Mouse (Mus musculus): ENCODE results near the gene Nceh1. TPM values are rescaled to one million over a fixed set of nuclear protein-coding genes. Genes with fewer than 3 reads are reported as not detected.
"Not testable (repeated sequence)": the region's sequence is repeated elsewhere in the genome, so short reads cannot be mapped to it uniquely, and the experiment has no call there.

Nceh1 gene
- polyA plus RNA-seq, 1 experiment: 4.7 TPM

DNA sequence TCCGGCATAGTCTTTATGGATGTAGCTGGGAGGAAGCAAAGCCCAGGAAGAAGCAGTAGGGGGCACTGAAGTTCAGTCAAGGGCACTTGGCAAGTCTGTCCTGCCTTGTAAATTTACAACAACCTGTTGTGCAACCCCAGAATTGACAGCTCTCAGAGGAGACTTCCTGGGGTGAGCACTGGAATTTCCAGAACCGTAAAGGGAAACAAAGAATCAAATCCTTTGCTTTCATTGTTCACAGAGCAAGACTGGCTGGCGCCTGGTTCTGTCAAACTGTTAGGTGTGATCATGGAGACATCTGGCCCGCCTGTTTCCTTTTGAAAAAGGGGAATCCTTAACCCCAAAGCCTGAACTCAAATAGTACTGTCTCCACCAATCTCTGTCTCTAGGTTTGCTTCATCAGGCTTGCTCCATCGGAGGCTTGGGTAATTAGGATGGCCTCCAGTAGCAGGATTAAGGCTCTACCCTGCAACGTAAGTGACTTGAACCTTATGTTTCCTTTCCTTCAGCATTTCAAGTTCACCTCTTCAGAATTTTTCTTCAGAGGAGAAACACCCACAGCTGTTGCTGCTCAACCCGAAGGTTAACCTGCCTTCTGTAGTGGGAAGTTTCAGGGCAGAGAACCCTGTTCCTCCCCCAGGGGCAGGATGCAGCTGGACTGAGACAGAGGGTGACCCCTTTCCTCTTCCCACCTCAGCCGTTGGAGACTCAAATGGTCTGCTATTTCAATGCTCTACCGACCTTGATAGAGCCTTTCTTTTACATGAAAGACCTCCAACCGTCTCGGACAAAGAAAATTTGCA, 87.6 kb downstream of the Nceh1 start:
- peak; percentile 59 for DNase-seq (ENCODE audit: low read depth, low spot score)
- WGBS: 17% methylated on average over 11 of the region's 11 CpGs

DNA sequence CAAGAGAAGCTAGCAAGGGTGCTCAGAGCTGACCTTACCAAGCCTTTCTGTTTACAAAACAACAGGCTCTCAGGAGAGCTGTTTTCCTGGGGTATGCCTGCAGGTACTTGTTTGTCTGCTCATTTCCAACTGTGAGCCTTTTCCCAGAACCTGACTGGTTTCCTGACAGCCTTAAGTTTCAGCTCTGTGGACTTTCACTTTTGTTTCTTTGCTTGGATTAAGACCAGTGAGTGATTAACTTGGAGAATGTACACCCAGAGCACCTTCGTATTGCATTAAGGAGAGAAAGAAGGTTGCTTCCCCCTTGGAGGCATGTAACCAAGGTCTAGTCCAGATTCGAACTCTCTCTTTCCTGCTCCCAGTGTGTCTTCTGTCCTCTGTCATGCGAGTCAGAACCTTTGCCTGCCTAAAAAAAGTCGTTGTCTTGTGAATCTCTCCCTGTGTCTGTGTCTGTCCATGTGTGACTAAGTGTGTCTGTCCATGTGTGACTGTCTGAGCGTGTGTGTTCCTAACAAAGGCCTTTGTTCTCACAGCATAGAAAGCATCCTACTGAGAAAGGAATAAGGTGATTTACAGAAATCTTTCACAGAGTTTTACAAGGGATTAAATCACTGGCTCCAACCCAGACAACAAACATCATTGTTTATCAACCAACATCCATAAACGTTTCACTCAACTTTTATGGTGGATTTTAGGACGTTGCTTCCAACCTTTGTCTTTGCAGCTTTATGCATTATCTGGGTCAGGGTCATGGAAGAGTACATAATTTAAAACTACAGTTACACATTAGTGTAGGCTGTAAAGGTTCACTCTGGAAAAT, 90.4 kb downstream of the Nceh1 start:
- DNase-seq (ENCODE audit: low read depth, low spot score): peak; percentile 67
- WGBS: 11% methylated on average over 7 of the region's 7 CpGs

DNA sequence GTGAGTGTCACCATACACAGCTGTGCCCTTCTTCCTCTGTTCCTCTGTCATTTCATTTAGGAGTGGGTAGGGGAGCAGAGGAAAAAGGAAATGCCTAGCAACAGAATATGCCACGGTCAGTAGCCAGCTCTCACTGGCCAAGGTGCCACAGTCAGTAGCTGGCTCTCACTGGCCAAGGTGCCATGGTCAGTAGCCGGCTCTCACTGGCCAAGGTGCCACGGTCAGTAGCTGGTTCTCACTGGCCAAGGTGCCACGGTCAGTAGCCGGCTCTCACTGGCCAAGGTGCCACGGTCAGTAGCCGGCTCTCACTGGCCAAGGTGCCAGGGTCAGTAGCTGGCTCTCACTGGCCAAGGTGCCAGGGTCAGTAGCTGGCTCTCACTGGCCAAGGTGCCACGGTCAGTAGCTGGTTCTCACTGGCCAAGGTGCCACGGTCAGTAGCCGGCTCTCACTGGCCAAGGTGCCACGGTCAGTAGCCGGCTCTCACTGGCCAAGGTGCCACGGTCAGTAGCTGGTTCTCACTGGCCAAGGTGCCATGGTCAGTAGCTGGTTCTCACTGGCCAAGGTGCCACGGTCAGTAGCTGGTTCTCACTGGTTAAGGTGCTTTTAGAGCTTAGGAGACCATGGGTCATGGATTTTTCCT, 96.6 kb downstream of the Nceh1 start:
- WGBS: 96% methylated on average over 14 of the region's 14 CpGs

DNA sequence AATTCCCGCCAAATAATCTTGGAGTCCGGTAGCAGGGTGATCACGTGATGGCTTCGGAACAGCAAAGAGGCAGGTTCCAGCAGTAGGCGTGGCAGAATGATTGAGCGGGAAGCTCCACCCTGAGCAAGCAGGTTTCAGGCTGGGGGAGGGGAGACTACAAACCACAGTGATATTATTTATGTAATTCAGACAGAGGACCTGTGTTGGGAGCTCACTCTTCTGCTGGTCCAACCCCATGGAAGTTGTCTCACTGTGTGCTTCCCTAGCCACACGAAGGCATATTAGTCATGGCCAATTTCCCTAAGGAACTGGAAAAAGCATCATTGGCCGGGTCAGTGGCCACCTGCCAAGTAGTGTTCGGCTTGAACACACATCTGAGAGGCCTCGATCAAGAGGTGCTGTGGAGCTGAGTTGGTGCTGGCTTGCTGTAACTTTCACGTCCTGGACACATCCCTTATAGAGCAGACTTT, 97.5 kb downstream of the Nceh1 start:
- DNase-seq (ENCODE audit: low read depth, low spot score): no peak
- WGBS: 19% methylated on average over 11 of the region's 11 CpGs

More for the DNA sequence above, 96.6 kb downstream of the Nceh1 start:
- DNase-seq (ENCODE audit: low read depth, low spot score): not testable (repeated sequence)

DNA sequence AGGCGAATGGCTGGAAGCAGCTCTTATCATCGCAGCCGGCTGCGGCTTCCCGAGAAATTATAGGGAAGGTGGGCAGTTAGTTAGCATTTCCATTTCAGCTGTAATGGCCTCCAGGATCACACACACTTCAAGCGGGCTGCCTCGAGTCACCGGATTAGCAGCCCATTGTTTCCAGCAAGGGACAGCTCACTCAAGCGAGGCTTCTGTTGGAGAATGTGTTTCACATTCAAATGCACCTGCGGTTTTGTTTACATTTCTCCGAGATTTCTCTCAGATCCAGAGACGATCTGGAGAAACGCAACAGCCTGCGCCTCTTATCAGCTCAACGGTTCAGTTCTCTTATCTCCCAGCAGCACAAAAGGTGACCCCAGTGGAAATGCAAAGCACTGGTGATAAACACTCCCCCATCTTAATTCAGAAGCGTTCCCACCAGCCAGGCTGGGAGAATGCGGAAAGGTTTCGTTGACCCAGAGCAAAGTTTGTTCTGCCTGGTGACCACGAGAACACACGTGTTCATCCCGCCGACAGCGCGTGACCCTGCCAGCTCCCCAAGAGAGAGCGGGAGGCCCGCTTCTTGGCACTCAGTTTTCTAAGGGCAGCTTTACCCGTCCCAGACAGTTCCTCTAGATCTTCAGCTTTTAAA, 100.4 kb downstream of the Nceh1 start:
- no peak for DNase-seq (ENCODE audit: low read depth, low spot score)
- 12% methylated on average over 27 of the region's 27 CpGs for WGBS

DNA sequence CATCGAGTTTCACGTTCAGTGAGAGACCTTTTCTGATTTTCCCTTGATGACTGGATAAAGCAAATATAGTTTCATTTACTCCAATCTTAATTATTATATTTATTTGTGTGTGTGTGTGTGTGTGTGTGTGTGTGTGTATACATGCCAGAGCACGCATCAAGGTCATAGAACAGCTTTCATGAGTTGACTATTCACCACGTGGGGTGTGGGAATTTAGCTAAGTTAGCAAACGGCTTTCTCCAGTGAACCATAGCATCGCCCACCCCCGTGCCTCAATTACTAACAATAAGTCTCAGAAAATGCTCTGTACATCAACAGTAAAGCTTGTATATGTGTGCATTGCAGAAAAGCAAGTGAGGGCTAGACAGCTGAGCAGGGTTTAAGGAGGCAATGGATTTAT, 101.0 kb downstream of the Nceh1 start:
- DNase-seq (ENCODE audit: low read depth, low spot score): no peak
- WGBS: 44% methylated on average over 7 of the region's 7 CpGs

DNA sequence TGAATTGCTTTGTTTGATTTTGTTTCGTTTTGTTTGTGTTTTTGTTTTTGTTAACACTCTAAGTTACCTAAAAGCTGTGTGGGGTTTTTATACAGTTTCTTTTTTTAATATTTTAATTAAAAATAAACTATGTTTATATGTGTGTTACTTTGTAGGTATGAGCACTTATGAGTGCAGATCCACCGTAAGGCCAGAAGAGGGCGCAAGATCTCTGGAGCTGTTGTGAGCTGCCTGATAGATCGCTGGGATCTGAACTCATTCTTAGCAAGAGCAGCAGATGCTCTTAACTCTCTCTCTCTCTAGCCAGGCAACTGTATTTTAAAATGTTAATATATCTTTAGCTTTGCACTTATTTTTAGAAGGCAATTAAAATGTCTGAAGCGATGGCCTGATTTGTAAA, 101.5 kb downstream of the Nceh1 start:
- 95% methylated on average over 5 of the region's 5 CpGs for WGBS

DNA sequence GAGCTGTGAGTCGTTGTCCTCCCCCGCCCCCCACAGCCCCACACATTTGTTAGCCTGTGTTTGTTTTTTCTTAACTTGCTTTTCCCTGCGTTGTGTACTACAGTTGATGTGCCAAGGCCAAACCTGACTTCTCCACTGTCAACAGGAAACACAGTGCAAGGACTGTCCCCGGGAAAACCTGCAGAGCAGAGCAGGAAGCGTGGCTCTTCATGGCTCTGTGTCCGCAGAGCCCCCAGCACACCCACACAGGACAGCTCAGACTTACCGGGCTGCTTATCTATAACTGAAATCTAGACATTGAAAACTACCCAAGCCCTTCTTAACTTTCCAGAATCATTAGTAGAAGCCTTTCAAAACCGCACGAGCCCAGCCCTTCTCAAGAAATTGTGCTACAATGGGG, 102.3 kb downstream of the Nceh1 start:
- WGBS: 68% methylated on average over 9 of the region's 9 CpGs
- no peak for DNase-seq (ENCODE audit: low read depth, low spot score)

More for the DNA sequence above, 101.5 kb downstream of the Nceh1 start:
- DNase-seq (ENCODE audit: low read depth, low spot score): no peak

DNA sequence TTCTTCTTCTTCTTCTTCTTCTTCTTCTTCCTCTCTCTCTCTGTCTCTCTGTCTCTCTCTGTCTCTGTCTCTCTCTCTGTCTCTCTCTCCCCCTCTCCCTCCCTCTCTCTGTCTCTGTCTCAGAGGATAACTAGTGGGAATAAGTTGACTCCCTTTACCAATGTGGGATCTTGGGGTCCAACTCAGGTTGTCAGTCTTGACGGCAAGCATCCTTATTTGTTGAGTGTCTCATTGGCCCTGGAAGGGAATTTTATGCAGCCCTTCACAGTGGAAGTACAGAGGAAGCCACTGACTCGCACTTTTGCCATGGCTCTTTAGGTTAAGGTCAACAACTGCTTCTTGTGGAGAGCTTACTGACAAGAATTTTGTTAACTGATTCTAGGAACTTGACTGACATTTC, 105.5 kb downstream of the Nceh1 start:
- WGBS: 76% methylated on average over 2 of the region's 2 CpGs
- DNase-seq (ENCODE audit: low read depth, low spot score): no peak

DNA sequence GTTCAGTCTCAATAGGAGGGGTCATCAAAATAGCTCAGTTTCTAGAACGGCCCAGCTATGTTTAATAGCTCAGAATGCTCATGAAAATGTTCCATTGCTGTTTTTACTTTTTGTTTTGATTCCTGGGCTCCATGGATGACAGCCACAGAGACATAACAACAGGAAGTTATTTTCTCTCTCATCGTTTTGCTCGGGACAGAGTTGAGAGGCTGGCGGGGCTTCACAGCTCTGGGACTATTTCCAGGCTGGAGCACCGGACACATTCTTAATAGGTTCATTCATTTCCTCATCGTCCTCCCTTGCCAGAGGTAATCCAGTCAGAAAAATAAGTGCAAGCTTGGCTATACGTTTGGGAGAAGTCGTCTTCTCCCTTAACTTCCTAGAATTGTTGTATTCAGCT, 106.1 kb downstream of the Nceh1 start:
- 6% methylated on average over 8 of the region's 8 CpGs for WGBS
- no peak for DNase-seq (ENCODE audit: low read depth, low spot score)

DNA sequence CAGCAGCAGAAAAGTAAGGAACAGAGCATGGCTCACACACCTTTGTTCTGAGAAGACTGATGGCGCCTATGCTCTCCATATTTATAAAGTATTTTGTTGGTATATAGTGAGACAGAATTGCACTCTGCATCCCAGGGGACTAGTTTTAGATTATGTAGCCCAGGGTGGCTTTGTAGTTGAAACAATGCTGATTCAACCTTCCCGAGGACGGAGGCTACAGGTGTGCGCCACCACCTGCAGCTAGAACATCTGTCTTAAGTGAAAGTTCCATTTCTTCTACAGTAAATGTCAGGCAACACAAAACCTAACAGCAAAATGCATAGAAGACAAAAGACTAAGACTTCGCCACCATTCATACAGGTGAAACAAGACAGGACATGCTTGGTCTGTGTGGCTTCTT, 107.5 kb downstream of the Nceh1 start:
- WGBS: 90% methylated on average over 5 of the region's 5 CpGs

DNA sequence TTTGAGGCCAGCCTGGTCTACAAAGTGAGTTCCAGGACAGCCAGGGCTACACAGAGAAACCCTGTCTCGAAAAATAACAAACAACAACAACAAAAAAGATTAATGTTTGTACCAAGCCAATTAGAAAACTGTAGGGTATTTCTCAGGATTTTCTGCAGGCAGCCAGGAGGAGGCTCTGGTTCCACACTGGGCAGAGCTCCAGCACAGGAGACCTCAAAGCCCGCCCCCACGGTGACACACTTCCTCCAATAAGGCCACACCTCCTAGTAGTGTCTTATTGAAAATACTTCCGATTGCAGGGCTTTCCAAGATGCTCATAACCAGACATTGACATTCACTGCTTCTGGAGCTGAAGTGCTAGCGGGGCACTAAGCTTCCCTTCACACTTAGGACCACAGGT, 108.2 kb downstream of the Nceh1 start:
- not testable (repeated sequence) for DNase-seq (ENCODE audit: low read depth, low spot score)
- WGBS: 83% methylated on average over 5 of the region's 5 CpGs

More for the DNA sequence above, 107.5 kb downstream of the Nceh1 start:
- DNase-seq (ENCODE audit: low read depth, low spot score): no peak

DNA sequence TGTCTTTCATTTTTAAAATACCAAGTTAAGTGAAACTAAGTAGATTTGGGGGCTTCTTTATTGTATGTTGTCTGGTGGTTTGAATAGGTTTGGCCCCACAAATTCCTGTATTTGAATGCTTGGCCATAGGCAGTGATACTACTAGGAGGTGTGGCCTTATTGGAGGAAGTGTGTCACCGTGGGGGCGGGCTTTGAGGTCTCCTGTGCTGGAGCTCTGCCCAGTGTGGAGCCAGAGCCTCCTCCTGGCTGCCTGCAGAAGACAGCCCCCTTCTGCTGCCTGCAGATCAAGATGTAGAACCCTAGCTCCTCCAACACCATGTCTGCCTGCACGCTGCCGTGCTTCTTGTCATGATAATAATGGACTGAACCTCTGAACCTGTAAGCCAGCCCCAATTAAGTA, 108.6 kb downstream of the Nceh1 start:
- DNase-seq (ENCODE audit: low read depth, low spot score): not testable (repeated sequence)
- WGBS: 85% methylated on average over 4 of the region's 4 CpGs

DNA sequence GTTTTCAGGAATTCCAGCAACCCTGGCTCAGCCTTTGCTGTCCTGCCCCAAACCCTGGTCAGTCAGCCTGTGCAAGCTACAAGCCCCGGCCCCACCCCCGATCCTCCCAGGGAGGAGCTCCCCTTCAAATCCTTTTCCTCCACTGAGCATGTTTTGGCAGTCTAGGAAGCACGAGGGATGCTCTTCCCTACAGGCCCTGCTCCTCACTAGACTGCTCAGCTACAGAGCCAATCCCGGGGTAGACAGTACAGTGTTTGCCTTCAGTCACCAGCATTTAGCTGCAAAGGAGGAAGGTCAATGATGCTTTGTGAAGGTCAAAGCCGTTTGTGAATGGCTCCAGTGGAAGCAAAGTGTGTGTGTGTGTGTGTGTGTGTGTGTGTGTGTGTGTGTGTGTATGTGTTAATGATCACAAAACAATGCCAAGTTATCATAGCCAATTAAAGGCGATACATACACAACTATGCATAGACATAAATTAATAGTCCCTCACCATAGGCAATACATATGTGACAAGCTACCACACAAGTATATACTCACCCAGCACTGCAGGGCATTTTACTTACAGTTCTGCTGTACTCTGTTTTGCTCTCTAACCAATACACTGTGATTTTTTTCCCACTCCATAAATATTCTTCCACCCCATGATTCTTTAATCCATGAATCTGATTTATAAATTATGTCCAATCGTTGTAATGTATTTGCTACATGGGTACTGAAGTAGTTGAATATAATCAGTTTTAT, 111.0 kb downstream of the Nceh1 start:
- DNase-seq (ENCODE audit: low read depth, low spot score): no peak
- 62% methylated on average over 7 of the region's 7 CpGs for WGBS

DNA sequence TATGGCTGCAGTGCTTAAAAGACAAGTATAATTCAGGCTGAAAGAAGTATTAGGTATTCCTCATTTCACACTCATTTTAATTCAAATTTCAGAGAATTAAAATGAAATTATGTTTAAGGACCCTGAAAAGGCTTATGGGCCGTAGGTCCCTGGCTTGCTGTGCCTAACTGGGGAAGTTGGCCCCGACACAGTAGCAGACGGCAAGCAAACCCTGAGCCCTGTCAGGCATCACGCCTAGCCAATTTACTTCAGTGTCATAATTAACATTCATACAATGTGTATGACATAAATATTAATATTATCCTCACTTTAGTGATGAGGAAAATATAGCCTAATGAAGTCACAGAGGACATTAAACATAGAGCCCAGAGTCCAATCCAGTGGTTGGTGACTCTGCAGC, 117.7 kb downstream of the Nceh1 start:
- WGBS: 70% methylated on average over 4 of the region's 4 CpGs
- no peak for DNase-seq (ENCODE audit: low read depth, low spot score)

DNA sequence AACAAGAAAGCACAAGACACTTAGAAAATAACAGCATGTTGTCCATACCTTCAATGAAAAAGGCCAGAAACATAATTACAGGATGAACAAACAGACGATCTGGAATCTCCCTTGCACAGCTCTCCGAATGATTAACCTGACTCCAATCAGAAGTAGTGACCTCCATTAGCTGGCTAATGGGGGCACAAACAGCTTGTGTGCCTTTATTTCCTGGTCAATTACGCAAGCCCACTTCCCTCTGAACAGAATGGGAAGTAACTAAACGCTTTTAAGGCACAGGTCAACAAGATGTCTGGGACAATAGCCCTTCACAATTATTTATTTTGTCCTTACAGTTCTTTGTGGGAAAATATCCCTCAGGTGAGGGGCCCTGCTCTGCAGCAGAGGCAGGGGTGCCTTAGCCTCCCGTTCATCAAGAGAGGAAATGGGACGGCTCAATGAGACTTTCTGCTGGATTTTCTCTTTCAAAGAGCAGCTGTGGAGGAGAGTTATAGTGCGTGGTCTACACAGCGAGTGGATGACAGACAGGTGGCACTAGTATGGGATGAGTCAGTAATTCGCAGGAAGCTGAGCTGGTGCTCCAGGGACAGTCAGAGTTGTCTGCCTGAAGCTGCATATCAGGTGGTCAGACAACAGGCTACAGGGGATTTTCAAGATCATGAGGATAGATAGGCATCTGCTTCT, 119.7 kb downstream of the Nceh1 start:
- no peak for DNase-seq (ENCODE audit: low read depth, low spot score)
- WGBS: 54% methylated on average over 9 of the region's 9 CpGs

DNA sequence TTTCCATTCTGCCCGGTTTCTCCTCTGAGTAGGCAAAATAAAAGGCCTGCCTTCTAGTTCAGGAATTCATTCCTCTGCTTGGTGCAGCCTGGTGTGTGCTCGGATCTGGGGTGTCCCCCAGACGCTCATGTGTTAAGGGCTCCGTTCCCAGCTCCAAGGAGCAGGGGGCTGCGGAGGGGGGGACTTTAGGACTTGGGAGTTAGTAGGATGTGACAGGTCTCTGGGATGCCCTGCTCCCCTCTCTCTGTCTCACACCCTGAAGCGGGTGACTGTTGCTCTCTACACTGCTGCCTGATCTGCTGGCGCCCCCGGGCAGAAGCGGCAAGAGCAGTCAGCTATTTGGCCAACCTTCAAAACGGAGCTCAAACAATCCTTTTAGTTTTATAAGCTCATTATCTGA, 124.0 kb downstream of the Nceh1 start:
- WGBS: 52% methylated on average over 10 of the region's 10 CpGs
- DNase-seq (ENCODE audit: low read depth, low spot score): no peak

DNA sequence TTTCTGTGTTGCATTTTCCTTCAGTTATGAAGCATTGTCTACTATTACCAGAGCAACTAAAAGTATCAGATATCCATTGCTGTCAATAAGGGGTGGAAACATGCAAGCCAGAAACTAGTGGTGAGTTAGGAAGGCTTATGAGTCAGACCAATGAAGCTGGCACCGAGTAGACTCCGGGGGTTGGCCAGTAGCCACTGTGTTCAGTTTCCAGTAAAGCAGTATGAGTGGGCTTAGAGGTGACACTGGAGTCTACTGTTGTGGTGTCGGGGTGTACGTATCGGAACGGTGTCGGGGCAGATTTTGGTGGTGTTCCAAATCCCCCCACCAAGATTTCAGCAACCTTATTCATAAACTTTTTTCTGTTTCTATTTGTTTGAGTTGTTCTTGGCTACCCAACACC, 128.2 kb downstream of the Nceh1 start:
- WGBS: 80% methylated on average over 7 of the region's 7 CpGs
- no peak for DNase-seq (ENCODE audit: low read depth, low spot score)

DNA sequence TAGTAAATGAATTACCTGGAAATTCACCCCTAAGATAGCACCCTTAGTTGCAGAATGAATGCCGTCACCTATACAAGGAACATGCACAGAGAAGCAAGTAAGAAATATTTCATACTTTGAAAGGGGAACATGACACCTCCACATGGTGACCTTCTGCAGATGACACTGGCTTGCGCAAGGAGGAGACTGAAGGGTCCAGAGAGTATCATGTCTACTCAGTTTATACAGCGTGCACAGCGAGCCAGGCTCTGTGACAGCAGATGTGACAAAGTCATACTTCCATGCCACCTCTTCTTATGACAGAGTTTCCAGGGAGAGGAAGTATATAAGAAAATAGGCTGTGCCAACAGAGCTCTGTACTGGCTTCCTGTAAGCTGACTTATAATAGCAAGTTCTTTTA, 128.7 kb downstream of the Nceh1 start:
- WGBS: 74% methylated on average over 4 of the region's 4 CpGs

More for the DNA sequence above, 128.7 kb downstream of the Nceh1 start:
- no peak for DNase-seq (ENCODE audit: low read depth, low spot score)

Data from large intestine, adult 2 months (tissue).